20 mouse cellular contexts compared by ENCODE assay signal in genomic region chr10:75789841-75790240, GRCm38 (mm10). TPM values are rescaled to one million over a fixed set of nuclear protein-coding genes. Genes with fewer than 3 reads are reported as not detected.
DNase-seq lines count a peak whose midpoint lies in the region; ATAC-seq and TF ChIP-seq lines count a peak whose summit lies in the region.
"Had no signal": no experiment of that assay in that cellular context is flagged by ENCODE, and none has a peak within 500 bp of the region (broad histone marks: within the 10 kb centered on the region; RNA-seq: fewer than 3 reads in every experiment).

No protein-coding gene starts in this region.

- H3K36me3 ChIP-seq in intestine, embryonic 15.5 days: no peaks in the 10 kb centered on the region
- no peaks in the 10 kb centered on the region for H3K36me3 ChIP-seq in kidney, embryonic 14.5 days (ENCODE audit: control insufficient read depth, insufficient read depth, low read length)
- H3K36me3 ChIP-seq in liver, embryonic 11.5 days (ENCODE audit: control insufficient read depth, insufficient read depth, low read length): 0 out of 2 replicates have a peak, but pooled peaks cover 3% of the 10 kb centered on the region
- H3K36me3 ChIP-seq: embryonic facial prominence, embryonic 15.5 days; forebrain, embryonic 12.5 days; heart, embryonic 10.5 days; limb, embryonic 13.5 days had no signal

- ATAC-seq in intestine, embryonic 15.5 days: peak; percentile 92
- ATAC-seq in kidney, embryonic 14.5 days (ENCODE audit: low FRiP score, low TSS enrichment): peak; percentile 35; the same call in 1 of the 2 replicates
- ATAC-seq in liver, embryonic 11.5 days (replicated peaks; ENCODE audit: low FRiP score): peak; percentile 83
- ATAC-seq in megakaryocyte, adult 5-6 weeks (ENCODE audit: poor library complexity, severe bottlenecking): no peak

- no peaks in the 10 kb centered on the region for H3K27me3 ChIP-seq in intestine, embryonic 15.5 days (replicated peaks)
- no peaks in the 10 kb centered on the region for H3K27me3 ChIP-seq in kidney, embryonic 14.5 days (ENCODE audit: control insufficient read depth, insufficient read depth, low read length)
- H3K27me3 ChIP-seq in liver, embryonic 11.5 days (replicated peaks; ENCODE audit: control insufficient read depth, insufficient read depth, low read length): no peaks in the 10 kb centered on the region
- H3K27me3 ChIP-seq: embryonic facial prominence, embryonic 15.5 days; limb, embryonic 13.5 days had no signal

- H3K4me3 ChIP-seq in intestine, embryonic 15.5 days (replicated peaks): no peak overlapping the region
- no peak overlapping the region for H3K4me3 ChIP-seq in kidney, embryonic 14.5 days (ENCODE audit: low read length)
- no peak overlapping the region for H3K4me3 ChIP-seq in liver, embryonic 11.5 days (ENCODE audit: low read depth, low read length)
- H3K4me3 ChIP-seq in gastrocnemius, adult 2 months: no peak overlapping the region
- H3K4me3 ChIP-seq: embryonic facial prominence, embryonic 15.5 days; forebrain, embryonic 12.5 days; heart, embryonic 10.5 days; left cerebral cortex, adult 2 months; limb, embryonic 13.5 days had no signal

- H3K4me2 ChIP-seq in intestine, embryonic 15.5 days (replicated peaks): no peak overlapping the region
- H3K4me2 ChIP-seq in kidney, embryonic 14.5 days (replicated peaks; ENCODE audit: low read depth, low read length): no peak overlapping the region
- no peak overlapping the region for H3K4me2 ChIP-seq in liver, embryonic 11.5 days
- H3K4me2 ChIP-seq: embryonic facial prominence, embryonic 15.5 days; forebrain, embryonic 12.5 days; limb, embryonic 13.5 days had no signal

- H3K9me3 ChIP-seq in intestine, embryonic 15.5 days: no peaks in the 10 kb centered on the region
- H3K9me3 ChIP-seq in kidney, embryonic 14.5 days (ENCODE audit: control insufficient read depth, low read length): no peaks in the 10 kb centered on the region
- H3K9me3 ChIP-seq in liver, embryonic 11.5 days (ENCODE audit: control insufficient read depth, low read length): no peaks in the 10 kb centered on the region
- H3K9me3 ChIP-seq: embryonic facial prominence, embryonic 15.5 days; forebrain, embryonic 12.5 days; heart, embryonic 10.5 days; limb, embryonic 13.5 days had no signal

- intact Hi-C loops in gastrocnemius, adult 2 months (cut with DNase I): no loop called here

- H3K9ac ChIP-seq in intestine, embryonic 15.5 days: no peak overlapping the region
- no peak overlapping the region for H3K9ac ChIP-seq in kidney, embryonic 14.5 days (ENCODE audit: low read depth, low read length)
- H3K9ac ChIP-seq in liver, embryonic 11.5 days (ENCODE audit: low read depth, low read length): no peak overlapping the region
- H3K9ac ChIP-seq: embryonic facial prominence, embryonic 15.5 days; forebrain, embryonic 12.5 days; limb, embryonic 13.5 days had no signal

- DNase-seq in liver, embryonic 11.5 days (ENCODE audit: low spot score): no peak
- peak; percentile 44 for DNase-seq in lung, postnatal 36 days
- no peak for DNase-seq in gastrocnemius, postnatal 25 days
- no peak for DNase-seq in layer of hippocampus, adult 9-11 months
- DNase-seq in gastrocnemius, adult 2 months: no peak
- DNase-seq: adrenal gland, adult 2 months; cerebellum, adult 2 months; heart, postnatal 36 days; thymus, postnatal 4 days had no signal

- H3K27ac ChIP-seq in intestine, embryonic 15.5 days: 0 out of 2 replicates have a peak overlapping the region, but pooled peaks have one; percentile 15
- no peak overlapping the region for H3K27ac ChIP-seq in kidney, embryonic 14.5 days (ENCODE audit: low read depth, low read length)
- no peak overlapping the region; the same call in 1 of the 2 replicates for H3K27ac ChIP-seq in liver, embryonic 11.5 days (ENCODE audit: low read depth, low read length)
- H3K27ac ChIP-seq in gastrocnemius, adult 2 months: no peak overlapping the region
- H3K27ac ChIP-seq: embryonic facial prominence, embryonic 15.5 days; forebrain, embryonic 12.5 days; heart, embryonic 10.5 days; left cerebral cortex, adult 2 months; limb, embryonic 13.5 days had no signal

- H3K4me1 ChIP-seq in intestine, embryonic 15.5 days (replicated peaks): peaks cover 3% of the 10 kb centered on the region; the same call in 1 of the 2 replicates
- peaks cover 2% of the 10 kb centered on the region; the same call in 1 of the 2 replicates for H3K4me1 ChIP-seq in kidney, embryonic 14.5 days (ENCODE audit: control insufficient read depth, insufficient read depth, low read length)
- 0 out of 2 replicates have a peak, but pooled peaks cover 3% of the 10 kb centered on the region for H3K4me1 ChIP-seq in liver, embryonic 11.5 days (replicated peaks; ENCODE audit: control insufficient read depth, insufficient read depth, low read length)

- no peak for TF ChIP-seq CTCF in gastrocnemius, adult 2 months (IDR thresholded peaks at IDR 0.05)

- WGBS in intestine, embryonic 15.5 days: 64% methylated on average over 5 of the region's 5 CpGs
- WGBS in kidney, embryonic 14.5 days: 72% methylated on average over 5 of the region's 5 CpGs
- WGBS in liver, embryonic 11.5 days: 69% methylated on average over 5 of the region's 5 CpGs

RNA-seq across cellular contexts. Expression of gene Gstt1, which starts 8.5 kb away (rescaled TPM):
- 15.0 and 16.6 TPM in 2 replicates for polyA plus RNA-seq in intestine, embryonic 15.5 days (2015; fragmentation: Nextera tagmentation; extraction: Ambion mirVana)
- 10.6 and 12.1 TPM in 2 replicates for polyA plus RNA-seq in kidney, embryonic 14.5 days (2014; fragmentation: Nextera tagmentation; extraction: Ambion mirVana)
- 40.7 and 43.0 TPM in 2 replicates for polyA plus RNA-seq in liver, embryonic 11.5 days (2014; fragmentation: Nextera tagmentation; extraction: Ambion mirVana)
- 0.78 TPM in 1 of 2 replicates, not detected in the other for total RNA-seq in megakaryocyte, adult 5-6 weeks (2015)
- not detected in 2 replicates for total RNA-seq in megakaryocyte, adult 5-6 weeks (2017)
- total RNA-seq in gastrocnemius, postnatal 25 days (2021): 1 to 10 TPM; 5.5 to 6.2 TPM
- total RNA-seq in gastrocnemius, adult 2 months (2021): 1 to 10 TPM; 4.5 to 5.7 TPM

RNA-seq across cellular contexts. Expression of gene Gstt3, which starts 8.6 kb away (rescaled TPM):
- polyA plus RNA-seq in intestine, embryonic 15.5 days (2015; fragmentation: Nextera tagmentation; extraction: Ambion mirVana): 38.7 and 40.3 TPM in 2 replicates
- polyA plus RNA-seq in kidney, embryonic 14.5 days (2014; fragmentation: Nextera tagmentation; extraction: Ambion mirVana): 29.7 and 43.4 TPM in 2 replicates
- polyA plus RNA-seq in liver, embryonic 11.5 days (2014; fragmentation: Nextera tagmentation; extraction: Ambion mirVana): 6.3 and 7.9 TPM in 2 replicates
- total RNA-seq in megakaryocyte, adult 5-6 weeks (2015): 1.4 and 2.7 TPM in 2 replicates
- 1.5 and 1.6 TPM in 2 replicates for total RNA-seq in megakaryocyte, adult 5-6 weeks (2017)
- total RNA-seq in gastrocnemius, postnatal 25 days (2021): 1 to 10 TPM; 4.0 to 4.7 TPM
- 1 to 10 TPM; 2.6 to 3.2 TPM for total RNA-seq in gastrocnemius, adult 2 months (2021)

RNA-seq across cellular contexts. Expression of gene Gm20441, which starts 9.1 kb away (rescaled TPM):
- polyA plus RNA-seq in intestine, embryonic 15.5 days (2015; fragmentation: Nextera tagmentation; extraction: Ambion mirVana): 0.96 TPM in 1 of 2 replicates, not detected in the other
- not detected in 2 replicates for polyA plus RNA-seq in kidney, embryonic 14.5 days (2014; fragmentation: Nextera tagmentation; extraction: Ambion mirVana)
- polyA plus RNA-seq in liver, embryonic 11.5 days (2014; fragmentation: Nextera tagmentation; extraction: Ambion mirVana): not detected in 2 replicates
- not detected in 2 replicates for total RNA-seq in megakaryocyte, adult 5-6 weeks (2015)
- not detected in 2 replicates for total RNA-seq in megakaryocyte, adult 5-6 weeks (2017)
- not detected for total RNA-seq in gastrocnemius, postnatal 25 days (2021)
- not detected for total RNA-seq in gastrocnemius, adult 2 months (2021)
- total RNA-seq: adrenal gland, adult 2 months; gastrocnemius, adult 8-10 months; heart, postnatal 36 days; left cerebral cortex, adult 2 months had no signal
- polyA plus RNA-seq: adrenal gland, adult 2 months; brain, embryonic 14.5 days; cerebellum, adult 2 months; cortical plate, adult 2 months; embryonic facial prominence, embryonic 15.5 days; forebrain, embryonic 12.5 days; heart, embryonic 10.5 days; limb, embryonic 13.5 days had no signal

RNA-seq across cellular contexts. Expression of gene Ddt, which starts 16.6 kb away (rescaled TPM):
- polyA plus RNA-seq in intestine, embryonic 15.5 days (2015; fragmentation: Nextera tagmentation; extraction: Ambion mirVana): 74.7 and 76.1 TPM in 2 replicates
- polyA plus RNA-seq in kidney, embryonic 14.5 days (2014; fragmentation: Nextera tagmentation; extraction: Ambion mirVana): 75.7 and 90.4 TPM in 2 replicates
- 198 and 213 TPM in 2 replicates for polyA plus RNA-seq in liver, embryonic 11.5 days (2014; fragmentation: Nextera tagmentation; extraction: Ambion mirVana)
- total RNA-seq in megakaryocyte, adult 5-6 weeks (2015): 30.0 and 31.4 TPM in 2 replicates
- total RNA-seq in megakaryocyte, adult 5-6 weeks (2017): 24.7 and 28.4 TPM in 2 replicates
- 10 to 100 TPM; 38.0 to 44.6 TPM for total RNA-seq in gastrocnemius, postnatal 25 days (2021)
- total RNA-seq in gastrocnemius, adult 2 months (2021): 10 to 100 TPM; 32.5 to 55.0 TPM

RNA-seq across cellular contexts. Expression of gene Cabin1, which starts 25.7 kb away (rescaled TPM):
- polyA plus RNA-seq in intestine, embryonic 15.5 days (2015; fragmentation: Nextera tagmentation; extraction: Ambion mirVana): 29.0 and 32.6 TPM in 2 replicates
- polyA plus RNA-seq in kidney, embryonic 14.5 days (2014; fragmentation: Nextera tagmentation; extraction: Ambion mirVana): 32.3 and 37.7 TPM in 2 replicates
- 30.3 and 33.3 TPM in 2 replicates for polyA plus RNA-seq in liver, embryonic 11.5 days (2014; fragmentation: Nextera tagmentation; extraction: Ambion mirVana)
- 23.7 and 24.0 TPM in 2 replicates for total RNA-seq in megakaryocyte, adult 5-6 weeks (2015)
- 19.4 and 20.7 TPM in 2 replicates for total RNA-seq in megakaryocyte, adult 5-6 weeks (2017)
- 1 to 10 TPM; 8.3 to 8.8 TPM for total RNA-seq in gastrocnemius, postnatal 25 days (2021)
- total RNA-seq in gastrocnemius, adult 2 months (2021): 10 to 100 TPM in 1 of 2 experiments, 1 to 10 TPM in 1; 8.4 to 11.0 TPM
